Mouse (Mus musculus) limb, embryonic 10.5 days (tissue): ENCODE measurements at regions not wholly inside any gene's neighbourhood (a gene's known extent, or its start where the extent isn't known, plus 50 kb on each side); places are given as distances from the start of the nearest gene placed in this dataset.

Experiments used
- DNase-seq: peaks from one replicate; pipeline ENCODE4 v3.0.0-alpha.2; 2017; ENCODE audit warnings: low spot score
- H3K27ac ChIP-seq: fragments of 300-500 bp; sonication (generic); 2 replicates; pipeline ENCODE4 v1.5.1; 2016; ENCODE audit warnings: mild to moderate bottlenecking
- H3K27me3 ChIP-seq: fragments of 300-500 bp; sonication (generic); 2 replicates; pipeline ENCODE4 v1.6.1; 2016; ENCODE audit warnings: low read depth, mild to moderate bottlenecking; ENCODE audit not compliant: poor library complexity, severe bottlenecking
- H3K36me3 ChIP-seq: fragments of 300-500 bp; sonication (generic); 2 replicates; pipeline ENCODE4 v1.6.1; 2016; ENCODE audit warnings: mild to moderate bottlenecking, moderate library complexity
- H3K4me1 ChIP-seq: fragments of 300-500 bp; sonication (generic); 2 replicates; pipeline ENCODE4 v1.6.1; 2016
- H3K4me3 ChIP-seq: fragments of 300-500 bp; sonication (generic); 2 replicates; pipeline ENCODE4 v1.5.1; 2016; ENCODE audit warnings: mild to moderate bottlenecking, moderate library complexity
- H3K9me3 ChIP-seq: fragments of 300-500 bp; sonication (generic); replicated peaks from 2 replicates; pipeline ENCODE4 v1.6.1; 2016; ENCODE audit warnings: mild to moderate bottlenecking
- WGBS: fragments of 180-500 bp; shearing (Covaris S2); methylation state at CpG from one replicate; pipeline ENCODE4 v1.1.7; 2016; 5-methylcytosine and 5-hydroxymethylcytosine counted together

DNA sequence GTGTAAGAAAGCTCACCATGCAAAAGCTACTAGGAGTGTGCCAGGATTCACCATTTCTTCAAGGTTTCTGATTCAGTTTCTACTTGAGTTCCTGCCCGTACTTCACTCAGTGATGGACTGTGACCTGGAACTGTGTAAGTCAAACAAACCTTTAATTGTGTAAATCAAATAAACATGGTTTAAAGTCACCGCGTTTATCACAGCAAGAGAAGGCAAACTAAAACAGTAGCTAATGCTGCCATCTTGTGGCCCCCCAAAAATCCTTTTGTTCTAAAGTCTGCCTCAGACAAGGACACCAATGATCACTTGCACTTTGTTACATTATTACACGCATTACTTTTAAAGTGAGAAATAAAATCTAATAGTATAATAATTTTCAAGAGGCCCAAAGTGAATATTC is 63.6 kb upstream of the Dcx start:
- Histone ChIP-seq H3K27ac (no peak overlapping the region), H3K27me3 (peaks cover 26% of the 10 kb centered on the region), H3K4me1 (no peaks in the 10 kb centered on the region), H3K9me3 (no peaks in the 10 kb centered on the region), H3K4me3 (no peak overlapping the region), H3K36me3 (no peaks in the 10 kb centered on the region)
- WGBS: 24% methylated on average over 4 of the region's 4 CpGs
- DNase-seq: peak; percentile 41
